Comparison of ENCODE assay signal across 9 mouse cellular contexts in the genomic region with DNA sequence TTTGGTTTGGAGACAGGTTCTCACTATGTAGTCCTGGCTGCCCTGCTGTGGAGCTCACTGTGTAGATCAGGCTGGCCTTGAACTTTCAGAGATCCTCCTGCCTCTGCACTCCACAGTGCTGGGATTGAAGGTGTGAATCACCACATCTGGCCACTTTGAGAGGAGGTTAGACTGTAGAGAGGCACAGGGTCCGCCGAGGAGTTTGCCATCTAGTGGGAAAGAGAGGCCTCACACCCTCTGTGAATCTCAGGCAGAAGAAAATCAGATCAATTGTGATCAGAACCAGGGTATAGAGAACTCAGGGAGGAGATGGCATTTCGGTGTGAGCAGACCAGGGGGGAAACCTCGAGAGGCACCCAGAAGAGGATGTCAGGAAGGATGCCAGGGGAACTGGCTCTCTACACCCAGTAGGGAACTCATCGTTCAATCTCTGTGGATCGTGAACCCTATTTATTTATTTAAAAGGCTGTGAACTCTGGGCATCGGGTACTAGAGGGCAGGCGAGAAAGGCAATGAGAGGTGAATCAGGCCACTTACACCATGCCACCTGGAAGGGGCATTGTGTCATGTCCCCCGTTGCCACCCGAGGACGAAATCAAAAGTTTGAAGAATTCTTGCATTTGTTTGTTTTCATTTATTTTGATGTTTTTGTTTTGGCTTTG. TPM values are rescaled to one million over a fixed set of nuclear protein-coding genes. Genes with fewer than 3 reads are reported as not detected.
A peak's percentile ranks its signal among the peaks of the same experiment; 100 is the strongest.
DNase-seq lines count a peak whose midpoint lies in the region; ATAC-seq and TF ChIP-seq lines count a peak whose summit lies in the region.
"Had no signal": no experiment of that assay in that cellular context is flagged by ENCODE, and none has a peak within 500 bp of the region (broad histone marks: within the 10 kb centered on the region; RNA-seq: fewer than 3 reads in every experiment).

No protein-coding gene starts in this region.

- 62% methylated on average over 11 of the region's 11 CpGs for WGBS in midbrain, embryonic 11.5 days
- whole genome bisulfite sequencing in midbrain, embryonic 16.5 days: 62% methylated on average over 11 of the region's 11 CpGs

- TF ChIP-seq POLR2A in bone marrow macrophage, adult 2 months (IDR thresholded peaks at IDR 0.05; ENCODE audit: borderline replicate concordance, low read depth, low read length): no peak

- peaks cover 26% of the 10 kb centered on the region for H3K27me3 ChIP-seq in midbrain, embryonic 11.5 days (ENCODE audit: control insufficient read depth, insufficient read depth, low read length)
- peaks cover 29% of the 10 kb centered on the region for H3K27me3 ChIP-seq in midbrain, embryonic 16.5 days (ENCODE audit: control insufficient read depth, insufficient read depth, low read depth, low read length)

- no peaks in the 10 kb centered on the region for H3K9me3 ChIP-seq in midbrain, embryonic 11.5 days (ENCODE audit: control insufficient read depth, low read length)
- H3K9me3 ChIP-seq in midbrain, embryonic 16.5 days (replicated peaks; ENCODE audit: control insufficient read depth, low read length, poor library complexity, severe bottlenecking): no peaks in the 10 kb centered on the region

- H3K4me3 ChIP-seq in midbrain, embryonic 11.5 days (ENCODE audit: low read depth, low read length): no peak overlapping the region
- no peak overlapping the region for H3K4me3 ChIP-seq in midbrain, embryonic 16.5 days (ENCODE audit: low read depth, low read length)
- no peak overlapping the region for H3K4me3 ChIP-seq in bone marrow macrophage, adult 2 months (ENCODE audit: insufficient read depth, low read length)

- no peak overlapping the region for H3K4me2 ChIP-seq in midbrain, embryonic 11.5 days
- no peak overlapping the region for H3K4me2 ChIP-seq in midbrain, embryonic 16.5 days (ENCODE audit: low read length)
- H3K4me2 ChIP-seq: heart, embryonic 11.5 days had no signal

- H3K9ac ChIP-seq in midbrain, embryonic 11.5 days (ENCODE audit: low read length): no peak overlapping the region
- no peak overlapping the region for H3K9ac ChIP-seq in midbrain, embryonic 16.5 days (ENCODE audit: low read depth, low read length)

- peak; percentile 50 for TF ChIP-seq CTCF in bone marrow macrophage, adult 2 months (IDR thresholded peaks at IDR 0.05; ENCODE audit: low read depth, low read length)

- peaks cover 4% of the 10 kb centered on the region for H3K4me1 ChIP-seq in midbrain, embryonic 11.5 days (ENCODE audit: control insufficient read depth, insufficient read depth, low read length)
- no peaks in the 10 kb centered on the region; the same call in 1 of the 2 replicates for H3K4me1 ChIP-seq in midbrain, embryonic 16.5 days (ENCODE audit: control insufficient read depth, insufficient read depth, low read length)
- no peaks in the 10 kb centered on the region for H3K4me1 ChIP-seq in bone marrow macrophage, adult 2 months (ENCODE audit: control insufficient read depth, insufficient read depth, low read length)

- no peaks in the 10 kb centered on the region for H3K36me3 ChIP-seq in midbrain, embryonic 11.5 days (ENCODE audit: control insufficient read depth, insufficient read depth, low read length)
- H3K36me3 ChIP-seq in midbrain, embryonic 16.5 days (ENCODE audit: control insufficient read depth, insufficient read depth, low read length): no peaks in the 10 kb centered on the region

- no peak for ATAC-seq in midbrain, embryonic 11.5 days (ENCODE audit: low FRiP score)
- no peak for ATAC-seq in midbrain, embryonic 16.5 days
- ATAC-seq in megakaryocyte progenitor cell, adult 5-6 weeks (replicated peaks; ENCODE audit: poor library complexity): peak; percentile 47

- DNase-seq in embryo, embryonic 10 days (ENCODE audit: low spot score): peak; percentile 38
- DNase-seq in embryo, embryonic 9.5 days (ENCODE audit: extremely low spot score): no peak
- DNase-seq in midbrain, embryonic 11.5 days (ENCODE audit: low spot score, missing footprints): peak; percentile 85
- DNase-seq in layer of hippocampus, adult 9-11 months: no peak
- no peak for DNase-seq in cerebellum, adult 11-12 months

- H3K27ac ChIP-seq in midbrain, embryonic 11.5 days (ENCODE audit: low read depth, low read length): no peak overlapping the region
- no peak overlapping the region for H3K27ac ChIP-seq in midbrain, embryonic 16.5 days (ENCODE audit: low read length)
- no peak overlapping the region for H3K27ac ChIP-seq in bone marrow macrophage, adult 2 months (ENCODE audit: insufficient read depth, low read depth, low read length)

RNA-seq across cellular contexts. Expression of a gene that starts 14.4 kb away (rescaled TPM):
- polyA plus RNA-seq in midbrain, embryonic 11.5 days (2014; fragmentation: Nextera tagmentation; extraction: Ambion mirVana): 1.2 and 2.1 TPM in 2 replicates
- 0.87 and 1.0 TPM in 2 replicates for polyA plus RNA-seq in midbrain, embryonic 16.5 days (2015; fragmentation: Nextera tagmentation; extraction: Ambion mirVana)
- polyA plus RNA-seq in bone marrow macrophage, adult 2 months (2012; ENCODE audit: insufficient read depth, insufficient read length, missing spikeins): not detected in 2 replicates
- 0.07 and 0.27 TPM in 2 replicates for total RNA-seq in megakaryocyte progenitor cell, adult 5-6 weeks (2015)
- total RNA-seq in megakaryocyte progenitor cell, adult 5-6 weeks (2017): not detected in 2 replicates

RNA-seq across cellular contexts. Expression of a gene that starts 26.1 kb away (rescaled TPM):
- polyA plus RNA-seq in midbrain, embryonic 11.5 days (2014; fragmentation: Nextera tagmentation; extraction: Ambion mirVana): 6.8 and 9.6 TPM in 2 replicates
- 32.4 and 33.6 TPM in 2 replicates for polyA plus RNA-seq in midbrain, embryonic 16.5 days (2015; fragmentation: Nextera tagmentation; extraction: Ambion mirVana)
- not detected in 2 replicates for polyA plus RNA-seq in bone marrow macrophage, adult 2 months (2012; ENCODE audit: insufficient read depth, insufficient read length, missing spikeins)
- total RNA-seq in megakaryocyte progenitor cell, adult 5-6 weeks (2015): not detected in 2 replicates
- total RNA-seq in megakaryocyte progenitor cell, adult 5-6 weeks (2017): not detected in 2 replicates

RNA-seq across cellular contexts. Expression of a gene that starts 39.4 kb away (rescaled TPM):
- polyA plus RNA-seq in midbrain, embryonic 11.5 days (2014; fragmentation: Nextera tagmentation; extraction: Ambion mirVana): 105 and 116 TPM in 2 replicates
- 74.4 and 76.9 TPM in 2 replicates for polyA plus RNA-seq in midbrain, embryonic 16.5 days (2015; fragmentation: Nextera tagmentation; extraction: Ambion mirVana)
- polyA plus RNA-seq in bone marrow macrophage, adult 2 months (2012; ENCODE audit: insufficient read depth, insufficient read length, missing spikeins): 45.0 and 57.1 TPM in 2 replicates
- 60.7 and 61.7 TPM in 2 replicates for total RNA-seq in megakaryocyte progenitor cell, adult 5-6 weeks (2015)
- total RNA-seq in megakaryocyte progenitor cell, adult 5-6 weeks (2017): 55.7 and 78.6 TPM in 2 replicates

RNA-seq across cellular contexts. Expression of a gene that starts 40.1 kb away (rescaled TPM):
- polyA plus RNA-seq in midbrain, embryonic 11.5 days (2014; fragmentation: Nextera tagmentation; extraction: Ambion mirVana): 30.0 and 30.2 TPM in 2 replicates
- polyA plus RNA-seq in midbrain, embryonic 16.5 days (2015; fragmentation: Nextera tagmentation; extraction: Ambion mirVana): 48.8 and 49.6 TPM in 2 replicates
- 21.6 and 22.4 TPM in 2 replicates for polyA plus RNA-seq in bone marrow macrophage, adult 2 months (2012; ENCODE audit: insufficient read depth, insufficient read length, missing spikeins)
- 18.0 and 18.6 TPM in 2 replicates for total RNA-seq in megakaryocyte progenitor cell, adult 5-6 weeks (2015)
- total RNA-seq in megakaryocyte progenitor cell, adult 5-6 weeks (2017): 7.4 and 8.9 TPM in 2 replicates

RNA-seq across cellular contexts. Expression of a gene that starts 45.3 kb away (rescaled TPM):
- 20.1 and 21.2 TPM in 2 replicates for polyA plus RNA-seq in midbrain, embryonic 11.5 days (2014; fragmentation: Nextera tagmentation; extraction: Ambion mirVana)
- polyA plus RNA-seq in midbrain, embryonic 16.5 days (2015; fragmentation: Nextera tagmentation; extraction: Ambion mirVana): 12.9 and 14.5 TPM in 2 replicates
- polyA plus RNA-seq in bone marrow macrophage, adult 2 months (2012; ENCODE audit: insufficient read depth, insufficient read length, missing spikeins): 5.9 and 6.2 TPM in 2 replicates
- 10.9 and 11.0 TPM in 2 replicates for total RNA-seq in megakaryocyte progenitor cell, adult 5-6 weeks (2015)
- total RNA-seq in megakaryocyte progenitor cell, adult 5-6 weeks (2017): 14.9 and 18.7 TPM in 2 replicates

Comparison
In these comparisons a context has a peak if more than half of its experiments do, and no peak if none do; other contexts are left out.
1. DNase-seq: peak in embryo, embryonic 10 days (single experiment) and midbrain, embryonic 11.5 days (single experiment); none in embryo, embryonic 9.5 days (single experiment), layer of hippocampus, adult 9-11 months (single experiment) and cerebellum, adult 11-12 months (single experiment).